Mouse (Mus musculus) megakaryocyte, embryonic 14.5 days (primary cell): ENCODE data around the gene Cd47.

Source experiments
- FLI1 ChIP-seq: IDR thresholded peaks from 2 replicates; pipeline ENCODE4 v1.6.1; 2012; ENCODE audit warnings: low read length, inconsistent platforms, mixed read lengths
- GATA1 ChIP-seq: IDR thresholded peaks from 3 replicates; pipeline ENCODE4 v1.6.1; 2012; ENCODE audit warnings: mixed read lengths, low read length, inconsistent platforms, borderline replicate concordance

- TF ChIP-seq FLI1: no peak
- peak; percentile 69; the same call in 1 of the 3 replicates for TF ChIP-seq GATA1
Measured at GRCm38 (mm10) chr16:49839681-49840535, 39.6 kb downstream of the Cd47 start.
